Mouse (Mus musculus): ENCODE results near the gene Tmem267. TPM values are rescaled to one million over a fixed set of nuclear protein-coding genes. Genes with fewer than 3 reads are reported as not detected.
"Not testable (repeated sequence)": the region's sequence is repeated elsewhere in the genome, so short reads cannot be mapped to it uniquely, and the experiment has no call there.

The Tmem267 gene
- polyA plus RNA-seq, 1 experiment from 2014 or later: 1.4 TPM

GRCm38 (mm10) chr13:119625952-119626351 is 138.1 kb downstream of the Tmem267 start:
- not testable (repeated sequence) for H3K27me3 ChIP-seq

GRCm38 (mm10) chr13:119631482-119632155 is 143.8 kb downstream of the Tmem267 start:
- Histone ChIP-seq H3K4me3 (peak overlapping the region; percentile 52), H3K4me1 (no peaks in the 10 kb centered on the region), H3K9ac (no peak overlapping the region), H3K27ac (no peak overlapping the region), H3K27me3 (no peaks in the 10 kb centered on the region), H3K4me2 (peak overlapping the region; percentile 75), H3K36me3 (no peaks in the 10 kb centered on the region), H3K9me3 (no peaks in the 10 kb centered on the region)
- WGBS: 3% methylated on average over 29 of the region's 33 CpGs
- peak; percentile 92 for ATAC-seq (ENCODE audit: borderline replicate concordance, extremely low read depth, low FRiP score, low TSS enrichment)

More at GRCm38 (mm10) chr13:119625952-119626351, 138.1 kb downstream of the Tmem267 start:
- not testable (repeated sequence) for H3K27ac ChIP-seq; ATAC-seq (ENCODE audit: borderline replicate concordance, extremely low read depth, low FRiP score, low TSS enrichment); H3K9me3 ChIP-seq; H3K36me3 ChIP-seq; H3K4me1 ChIP-seq; H3K9ac ChIP-seq; H3K4me2 ChIP-seq; H3K4me3 ChIP-seq
- 68% methylated on average over 5 of the region's 5 CpGs for WGBS

DNA sequence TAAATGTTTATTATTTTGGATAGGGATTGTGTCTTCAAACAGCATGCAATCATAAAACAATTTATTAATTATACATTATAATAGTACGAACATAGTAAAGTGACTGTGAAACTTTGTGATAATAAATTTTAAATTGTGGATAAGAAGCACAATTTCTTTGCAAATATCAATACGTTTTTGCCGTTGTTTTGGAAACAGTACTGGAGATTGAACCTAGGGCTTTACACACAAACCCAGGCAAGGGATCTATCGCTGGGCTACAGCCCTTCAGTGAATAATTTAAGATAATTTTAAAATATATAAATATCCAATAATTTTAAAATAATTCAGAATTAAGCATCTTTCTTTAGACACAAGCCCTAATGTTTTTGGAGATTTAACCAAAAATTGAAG is 144.3 kb downstream of the Tmem267 start:
- ATAC-seq (ENCODE audit: borderline replicate concordance, extremely low read depth, low FRiP score, low TSS enrichment): no peak
- Histone ChIP-seq H3K27ac (no peak overlapping the region), H3K4me1 (no peaks in the 10 kb centered on the region), H3K4me3 (peak overlapping the region; percentile 52), H3K27me3 (no peaks in the 10 kb centered on the region), H3K9me3 (no peaks in the 10 kb centered on the region), H3K4me2 (peak overlapping the region; percentile 75), H3K9ac (no peak overlapping the region), H3K36me3 (no peaks in the 10 kb centered on the region)
- 82% methylated on average over 4 of the region's 4 CpGs for WGBS

DNA sequence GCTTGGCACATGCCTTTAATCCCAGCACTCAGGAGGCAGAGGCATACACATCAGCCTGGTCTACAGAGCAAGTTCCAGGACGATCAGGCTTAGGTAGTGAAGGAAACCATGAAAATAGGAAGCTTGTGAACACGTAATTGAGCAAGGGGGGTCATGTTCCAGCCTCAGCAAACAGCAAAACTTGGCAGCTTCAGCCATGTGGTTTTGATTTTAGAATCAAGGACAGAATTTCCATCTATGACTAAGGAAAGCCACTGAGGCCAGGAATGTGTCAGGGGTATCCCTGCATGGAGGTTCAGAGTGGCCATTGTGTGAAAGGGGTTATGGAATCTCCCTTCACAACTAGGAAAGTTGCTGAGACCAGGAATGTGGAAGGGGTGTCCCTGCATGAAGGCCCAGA is 147.7 kb downstream of the Tmem267 start:
- 43% methylated on average over 2 of the region's 2 CpGs for WGBS
- Histone ChIP-seq H3K9ac (no peak overlapping the region), H3K4me3 (no peak overlapping the region), H3K4me1 (no peaks in the 10 kb centered on the region), H3K27me3 (no peaks in the 10 kb centered on the region), H3K9me3 (no peaks in the 10 kb centered on the region), H3K27ac (no peak overlapping the region), H3K36me3 (no peaks in the 10 kb centered on the region), H3K4me2 (no peak overlapping the region)
- ATAC-seq (ENCODE audit: borderline replicate concordance, extremely low read depth, low FRiP score, low TSS enrichment): no peak

- no peak overlapping the region for H3K4me3 ChIP-seq
- ATAC-seq (ENCODE audit: borderline replicate concordance, extremely low read depth, low FRiP score, low TSS enrichment): no peak
- no peaks in the 10 kb centered on the region for H3K27me3 ChIP-seq
- 72% methylated on average over 4 of the region's 4 CpGs for WGBS
- H3K27ac ChIP-seq: no peak overlapping the region
- no peak overlapping the region for H3K4me2 ChIP-seq
- H3K4me1 ChIP-seq: no peaks in the 10 kb centered on the region
- H3K36me3 ChIP-seq: no peaks in the 10 kb centered on the region
- no peak overlapping the region for H3K9ac ChIP-seq
- H3K9me3 ChIP-seq: no peaks in the 10 kb centered on the region
Observed at GRCm38 (mm10) chr13:119637837-119638236, 150.0 kb downstream of the Tmem267 start.

DNA sequence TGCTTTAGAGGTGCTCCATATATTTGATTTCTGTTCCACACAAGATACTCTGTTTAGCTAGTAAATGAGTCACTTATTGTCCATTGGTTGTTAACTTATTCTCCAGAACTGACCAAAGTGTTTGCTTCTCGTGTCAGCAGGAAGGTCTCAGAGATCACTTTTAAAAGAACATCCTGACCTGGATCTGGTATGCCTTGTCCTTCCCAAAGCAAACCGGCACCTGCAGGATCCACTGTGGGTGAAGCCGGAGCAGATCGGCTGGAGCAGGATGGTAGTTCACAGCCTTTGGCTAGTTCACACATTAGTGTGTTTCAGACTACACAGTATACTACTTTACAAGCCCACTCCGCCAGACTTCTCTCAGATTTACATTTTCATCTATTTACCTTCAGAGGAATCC is 150.6 kb downstream of the Tmem267 start:
- ATAC-seq (ENCODE audit: borderline replicate concordance, extremely low read depth, low FRiP score, low TSS enrichment): no peak
- no peak overlapping the region for H3K4me2 ChIP-seq
- H3K4me3 ChIP-seq: no peak overlapping the region
- H3K27ac ChIP-seq: no peak overlapping the region
- H3K4me1 ChIP-seq: no peaks in the 10 kb centered on the region
- H3K9ac ChIP-seq: no peak overlapping the region
- 83% methylated on average over 5 of the region's 5 CpGs for WGBS
- no peaks in the 10 kb centered on the region for H3K27me3 ChIP-seq
- H3K9me3 ChIP-seq: no peaks in the 10 kb centered on the region
- H3K36me3 ChIP-seq: no peaks in the 10 kb centered on the region

DNA sequence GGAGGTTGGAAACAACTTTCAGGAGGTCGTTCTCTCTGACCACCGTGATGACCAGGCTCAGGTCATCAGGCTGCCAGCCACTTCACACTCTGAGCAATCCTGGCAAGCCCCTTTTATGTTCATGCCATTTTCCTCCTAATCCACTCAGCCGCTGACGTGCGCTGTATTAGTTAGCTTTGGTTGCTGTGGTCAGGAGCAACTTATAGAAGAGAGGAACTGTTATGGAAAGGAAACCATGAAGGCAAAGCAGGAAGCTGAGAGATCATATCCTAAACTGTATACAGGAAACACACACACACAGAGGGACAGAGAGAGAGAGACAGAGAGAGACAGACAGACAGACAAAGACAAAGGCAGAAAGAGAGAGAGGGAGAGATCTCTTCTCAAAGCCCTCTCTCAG is 151.5 kb downstream of the Tmem267 start:
- WGBS: 80% methylated on average over 5 of the region's 5 CpGs
- no peak overlapping the region for H3K4me3 ChIP-seq
- no peaks in the 10 kb centered on the region for H3K27me3 ChIP-seq
- ATAC-seq (ENCODE audit: borderline replicate concordance, extremely low read depth, low FRiP score, low TSS enrichment): no peak
- H3K9me3 ChIP-seq: no peaks in the 10 kb centered on the region
- H3K4me1 ChIP-seq: no peaks in the 10 kb centered on the region
- no peaks in the 10 kb centered on the region for H3K36me3 ChIP-seq
- H3K4me2 ChIP-seq: no peak overlapping the region
- no peak overlapping the region for H3K9ac ChIP-seq
- no peak overlapping the region for H3K27ac ChIP-seq

- no peaks in the 10 kb centered on the region for H3K4me1 ChIP-seq
- no peaks in the 10 kb centered on the region for H3K9me3 ChIP-seq
- H3K4me3 ChIP-seq: no peak overlapping the region
- H3K36me3 ChIP-seq: no peaks in the 10 kb centered on the region
- H3K27ac ChIP-seq: no peak overlapping the region
- no peaks in the 10 kb centered on the region for H3K27me3 ChIP-seq
- ATAC-seq (ENCODE audit: borderline replicate concordance, extremely low read depth, low FRiP score, low TSS enrichment): no peak; the same call in 1 of the 2 replicates
- 37% methylated on average over 4 of the region's 4 CpGs for WGBS
- no peak overlapping the region for H3K9ac ChIP-seq
- no peak overlapping the region for H3K4me2 ChIP-seq
Observed at GRCm38 (mm10) chr13:119640504-119640903, 152.7 kb downstream of the Tmem267 start.

- Histone ChIP-seq H3K27me3 (no peaks in the 10 kb centered on the region), H3K9ac (no peak overlapping the region), H3K27ac (no peak overlapping the region), H3K4me1 (no peaks in the 10 kb centered on the region), H3K4me2 (no peak overlapping the region), H3K36me3 (no peaks in the 10 kb centered on the region), H3K4me3 (no peak overlapping the region), H3K9me3 (no peaks in the 10 kb centered on the region)
- ATAC-seq (ENCODE audit: borderline replicate concordance, extremely low read depth, low FRiP score, low TSS enrichment): no peak
- WGBS: 71% methylated on average over 7 of the region's 7 CpGs
Observed at GRCm38 (mm10) chr13:119641145-119641544, 153.3 kb downstream of the Tmem267 start.

DNA sequence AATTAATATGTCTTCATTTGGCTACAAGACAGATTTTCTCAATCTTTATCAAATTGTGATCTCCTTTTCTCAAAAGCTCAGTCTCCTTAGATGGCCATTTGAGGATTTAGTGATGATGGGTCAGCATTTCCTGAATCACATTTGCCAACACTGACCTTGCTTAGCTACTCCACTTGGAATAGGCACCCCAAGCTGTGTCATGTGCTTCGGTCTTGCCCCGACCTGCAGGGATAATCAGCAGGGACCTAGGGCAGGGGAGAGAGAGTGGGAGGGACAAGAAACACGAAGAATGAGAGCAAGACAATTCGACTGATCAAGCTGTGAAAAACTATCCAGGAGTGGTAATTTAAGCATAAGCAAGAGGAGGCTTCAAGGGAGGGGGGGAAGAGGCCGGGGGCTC is 156.9 kb downstream of the Tmem267 start:
- no peaks in the 10 kb centered on the region for H3K9me3 ChIP-seq
- H3K36me3 ChIP-seq: no peaks in the 10 kb centered on the region
- no peak overlapping the region for H3K4me2 ChIP-seq
- ATAC-seq (ENCODE audit: borderline replicate concordance, extremely low read depth, low FRiP score, low TSS enrichment): no peak
- no peak overlapping the region for H3K9ac ChIP-seq
- H3K27me3 ChIP-seq: no peaks in the 10 kb centered on the region
- H3K4me3 ChIP-seq: no peak overlapping the region
- H3K4me1 ChIP-seq: no peaks in the 10 kb centered on the region
- H3K27ac ChIP-seq: no peak overlapping the region
- 72% methylated on average over 5 of the region's 5 CpGs for WGBS

DNA sequence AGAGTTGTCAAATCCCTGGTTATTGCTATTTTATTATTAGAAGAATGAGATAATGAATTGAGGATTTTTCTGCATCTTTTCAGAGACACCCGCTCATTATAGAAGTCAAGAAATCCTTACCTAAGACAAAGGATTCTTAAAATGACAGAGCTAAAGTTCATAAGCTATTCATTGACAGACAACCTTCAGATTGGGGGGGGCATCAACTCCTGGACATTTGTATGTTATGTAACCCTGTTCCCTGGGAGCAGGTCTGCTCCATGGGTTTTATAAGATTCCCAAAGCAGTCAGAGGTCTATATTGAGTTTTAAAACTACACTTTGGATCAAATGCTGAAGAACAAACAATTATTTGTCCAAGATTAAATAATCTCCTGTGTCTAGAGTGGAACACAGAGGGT is 158.7 kb downstream of the Tmem267 start:
- H3K27ac ChIP-seq: no peak overlapping the region
- H3K36me3 ChIP-seq: no peaks in the 10 kb centered on the region
- no peaks in the 10 kb centered on the region for H3K4me1 ChIP-seq
- no peaks in the 10 kb centered on the region for H3K27me3 ChIP-seq
- no peak overlapping the region for H3K4me3 ChIP-seq
- H3K4me2 ChIP-seq: no peak overlapping the region
- H3K9me3 ChIP-seq: no peaks in the 10 kb centered on the region
- ATAC-seq (ENCODE audit: borderline replicate concordance, extremely low read depth, low FRiP score, low TSS enrichment): no peak
- no peak overlapping the region for H3K9ac ChIP-seq
- WGBS: 92% methylated on average over 1 of the region's 1 CpGs

DNA sequence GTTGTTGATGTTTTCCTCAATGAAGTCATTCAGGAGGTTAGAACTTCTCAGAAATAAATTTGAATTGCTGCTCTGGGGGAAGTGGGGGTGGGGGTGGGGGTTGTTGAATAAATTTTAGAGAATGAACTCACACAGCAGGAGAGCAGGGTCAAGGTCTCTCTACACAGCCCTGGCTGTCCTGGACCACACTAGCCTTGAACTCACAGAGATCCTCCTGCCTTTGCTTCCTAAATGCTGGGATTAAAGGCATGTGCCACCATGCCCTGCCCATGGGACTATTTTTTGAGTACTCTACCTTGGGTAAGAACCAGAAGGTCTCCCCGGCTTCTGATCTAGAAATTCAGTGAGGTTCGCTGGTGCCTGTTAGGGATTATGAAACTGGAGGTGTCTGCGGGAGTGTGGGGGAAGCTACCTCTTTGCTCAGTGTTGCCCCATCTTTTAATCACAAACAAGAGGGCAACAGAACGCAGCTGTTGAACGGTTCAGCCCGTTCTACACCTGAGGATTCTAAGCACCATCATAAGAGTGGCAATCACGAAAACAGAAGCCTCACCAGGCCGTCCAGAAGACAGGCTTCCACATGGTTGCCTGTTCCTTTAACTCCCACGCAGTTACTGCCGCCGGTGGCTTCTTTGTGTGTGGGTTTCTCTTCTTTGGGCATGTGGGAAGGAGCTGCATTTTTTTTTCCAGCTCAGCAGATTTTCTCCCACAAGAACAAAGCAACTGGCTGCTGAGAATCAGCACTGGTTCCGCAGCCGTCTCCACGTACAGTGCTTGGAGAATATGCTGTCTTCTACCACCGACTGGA is 161.3 kb downstream of the Tmem267 start:
- Histone ChIP-seq H3K27me3 (no peaks in the 10 kb centered on the region), H3K36me3 (no peaks in the 10 kb centered on the region), H3K27ac (no peak overlapping the region), H3K9ac (no peak overlapping the region), H3K4me3 (no peak overlapping the region), H3K4me2 (no peak overlapping the region), H3K9me3 (no peaks in the 10 kb centered on the region), H3K4me1 (no peaks in the 10 kb centered on the region)
- ATAC-seq (ENCODE audit: borderline replicate concordance, extremely low read depth, low FRiP score, low TSS enrichment): no peak
- WGBS: 61% methylated on average over 15 of the region's 15 CpGs

Data from lung, embryonic 15.5 days (tissue).